Mouse (Mus musculus) heart, embryonic 14.5 days (tissue): ENCODE results near the gene Ubap2l. TPM values are rescaled to one million over a fixed set of nuclear protein-coding genes. Genes with fewer than 3 reads are reported as not detected.
A peak's percentile ranks its signal among the peaks of the same experiment; 100 is the strongest.

Experiments used
- ATAC-seq: fragments of 200-750 bp; cut with Nextera tagmentation; 2 replicates; pipeline ENCODE4 v1.8.0; 2017; ENCODE audit warnings: low read depth, moderate TSS enrichment; ENCODE audit not compliant: insufficient number of reproducible peaks, insufficient read depth, low FRiP score
- H3K27ac ChIP-seq, 2 experiments: fragments of 200-500 bp in 1 of 2; fragments of 300-500 bp in 1 of 2; sonication (generic) in 1 of 2; replicated peaks in 1 of 2; 2 replicates each; pipeline ENCODE4 v1.5.1; 2012 to 2014; ENCODE audit warnings: low read depth in 2 of 2, low read length in 2 of 2, control low read depth in 1 of 2, mild to moderate bottlenecking in 1 of 2, mixed read lengths in 1 of 2; ENCODE audit not compliant: control insufficient read depth in 1 of 2, insufficient read depth in 1 of 2
- H3K27me3 ChIP-seq: fragments of 300-500 bp; sonication (generic); 2 replicates; pipeline ENCODE4 v1.6.1; 2014; ENCODE audit warnings: mild to moderate bottlenecking, low read length, control low read depth; ENCODE audit not compliant: control insufficient read depth, insufficient read depth
- H3K36me3 ChIP-seq: fragments of 300-500 bp; sonication (generic); 2 replicates; pipeline ENCODE4 v1.6.1; 2014; ENCODE audit warnings: mild to moderate bottlenecking, control low read depth, low read length, mixed read lengths; ENCODE audit not compliant: control insufficient read depth, insufficient read depth
- H3K4me1 ChIP-seq, 2 experiments: fragments of 200-500 bp in 1 of 2; fragments of 300-500 bp in 1 of 2; sonication (generic) in 1 of 2; 2 replicates each; pipeline ENCODE4 v1.6.1; 2012 to 2014; ENCODE audit warnings: low read length in 2 of 2, control low read depth in 1 of 2, mixed read lengths in 1 of 2; ENCODE audit not compliant: control insufficient read depth in 2 of 2, insufficient read depth in 2 of 2
- H3K4me2 ChIP-seq: fragments of 300-500 bp; sonication (generic); 2 replicates; pipeline ENCODE4 v1.6.1; 2014; ENCODE audit warnings: mild to moderate bottlenecking, low read length
- H3K4me3 ChIP-seq, 2 experiments: fragments of 200-500 bp in 1 of 2; fragments of 300-500 bp in 1 of 2; sonication (generic) in 1 of 2; 2 replicates each; pipeline ENCODE4 v1.5.1; 2012 to 2014; ENCODE audit warnings: low read length in 2 of 2, mild to moderate bottlenecking in 2 of 2, control low read depth in 1 of 2, low read depth in 1 of 2, moderate library complexity in 1 of 2; ENCODE audit not compliant: control insufficient read depth in 1 of 2, insufficient read depth in 1 of 2
- H3K9ac ChIP-seq: fragments of 300-500 bp; sonication (generic); 2 replicates; pipeline ENCODE4 v1.6.1; 2014; ENCODE audit warnings: mild to moderate bottlenecking, low read length
- H3K9me3 ChIP-seq: fragments of 300-500 bp; sonication (generic); 2 replicates; pipeline ENCODE4 v1.6.1; 2016; ENCODE audit warnings: low read length, control low read depth; ENCODE audit not compliant: control insufficient read depth
- WGBS: fragments of 180-500 bp; shearing (Covaris S2); extraction: QIAGEN DNeasy Blood & Tissue Kit; methylation state at CpG from one replicate; pipeline ENCODE4 v1.1.7; 2014; 5-methylcytosine and 5-hydroxymethylcytosine counted together
- polyA plus RNA-seq: library from polyadenylated mRNA; unstranded; fragments of >200 nt; fragmentation: Nextera tagmentation; extraction: Ambion mirVana; gene quantifications from 2 replicates; pipeline ENCODE4 v1.2.1, GENCODE M21; 2014

Gene Ubap2l
- polyA plus RNA-seq, 1 experiment from 2014 or later: 154 TPM

DNA sequence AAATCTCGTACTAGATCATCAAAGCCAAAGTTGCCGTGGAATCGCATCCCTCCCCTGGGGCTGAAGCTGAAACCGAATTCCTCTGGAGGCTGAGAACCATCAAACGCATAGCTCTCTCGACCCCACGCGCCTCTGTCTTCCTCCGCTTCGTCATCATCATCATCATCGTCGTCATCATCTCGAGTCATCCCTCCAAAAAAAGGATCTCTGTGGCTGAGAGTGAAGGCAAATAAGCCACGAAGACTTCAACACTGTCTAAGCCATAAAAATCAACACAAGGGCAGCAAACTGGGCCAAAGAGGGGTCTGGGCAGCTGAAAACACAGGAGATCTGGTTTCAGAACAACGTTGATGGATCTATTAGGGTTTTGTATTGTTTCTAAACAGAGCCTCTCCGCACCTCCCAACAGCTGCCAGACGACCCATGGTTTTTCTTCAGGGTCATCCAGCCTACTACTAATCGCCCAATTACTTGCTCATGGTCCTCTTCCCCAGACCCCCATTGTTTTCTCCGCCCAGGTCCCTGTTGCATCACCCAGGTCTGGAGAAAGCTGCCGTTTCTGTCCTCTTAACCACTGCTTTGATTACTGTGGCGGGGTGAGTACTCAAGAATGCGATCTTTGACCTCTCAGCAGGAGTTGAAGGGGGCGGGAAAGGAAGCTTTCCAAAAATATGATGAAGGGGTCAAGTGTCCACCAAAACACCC is 54.5 kb downstream of the Ubap2l start:
- H3K9me3 ChIP-seq: no peaks in the 10 kb centered on the region
- H3K4me3 ChIP-seq: peak overlapping the region; percentile 64 to 86
- no peaks in the 10 kb centered on the region for H3K27me3 ChIP-seq
- peak overlapping the region; percentile 86 for H3K9ac ChIP-seq
- peaks cover 62% of the 10 kb centered on the region for H3K36me3 ChIP-seq
- WGBS: 16% methylated on average over 20 of the region's 23 CpGs
- ATAC-seq: peak; percentile 42
- peak overlapping the region; percentile 58 to 87 for H3K27ac ChIP-seq
- H3K4me1 ChIP-seq: peaks cover 3 to 7% of the 10 kb centered on the region in 2 experiments; a peak in 1 of 4 replicates
- peak overlapping the region; percentile 78 for H3K4me2 ChIP-seq

DNA sequence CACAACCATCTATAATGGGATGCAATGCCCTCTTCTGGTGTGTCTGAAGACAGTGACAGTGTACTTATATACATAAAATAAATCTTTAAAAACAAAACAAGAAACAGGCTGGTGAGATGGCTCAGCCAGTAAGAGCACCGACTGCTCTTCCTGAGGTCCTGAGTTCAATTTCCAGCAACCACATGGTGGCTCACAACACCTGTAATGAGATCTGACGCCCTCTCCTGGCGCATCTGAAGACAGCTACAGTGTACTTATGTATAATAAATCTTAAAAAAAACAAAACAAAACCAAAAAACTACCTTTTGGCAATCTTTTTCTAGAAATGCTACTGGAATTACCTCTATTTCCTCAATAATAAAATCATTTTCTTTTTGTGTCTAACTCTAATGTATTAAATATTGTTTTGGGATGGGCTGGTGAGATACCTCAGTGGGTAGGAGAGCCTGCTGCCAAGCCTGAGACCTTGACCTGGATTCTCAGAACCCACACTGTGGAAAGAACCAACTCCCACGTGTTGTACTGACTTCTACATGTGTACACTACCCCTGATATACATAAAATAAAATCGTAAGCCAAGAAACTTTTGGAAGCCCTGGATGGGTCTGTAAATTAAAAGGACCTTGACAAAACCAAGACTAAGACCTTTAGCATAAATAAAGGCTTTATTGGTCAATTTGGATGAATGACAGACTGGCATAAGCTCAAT is 57.5 kb downstream of the Ubap2l start:
- Histone ChIP-seq H3K27me3 (no peaks in the 10 kb centered on the region), H3K4me1 (peaks cover 3 to 7% of the 10 kb centered on the region in 2 experiments; a peak in 1 of 4 replicates), H3K36me3 (peaks cover 32% of the 10 kb centered on the region), H3K9ac (no peak overlapping the region), H3K4me2 (no peak overlapping the region), H3K27ac (no peak overlapping the region), H3K9me3 (no peaks in the 10 kb centered on the region), H3K4me3 (no peak overlapping the region)
- no peak for ATAC-seq
- WGBS: 87% methylated on average over 5 of the region's 5 CpGs

DNA sequence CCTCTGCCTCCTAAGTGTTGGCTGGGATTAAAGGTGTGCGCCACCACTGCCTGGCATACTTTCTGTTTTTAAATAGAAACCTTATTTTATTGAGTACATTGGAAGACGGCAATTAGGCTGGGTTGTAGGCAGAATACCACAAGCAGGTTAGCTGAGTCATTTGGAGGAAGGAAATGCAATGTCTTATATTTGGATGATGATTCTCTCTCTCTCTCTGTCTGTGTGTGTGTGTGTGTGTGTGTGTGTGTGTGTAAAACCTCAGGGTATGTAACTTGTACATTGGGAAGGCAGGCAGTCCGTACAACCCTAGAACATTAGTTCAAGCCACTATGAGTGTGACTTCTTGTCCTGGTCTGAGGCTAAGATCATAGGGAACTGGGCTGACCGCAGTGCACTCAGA is 64.6 kb downstream of the Ubap2l start:
- Histone ChIP-seq H3K27me3 (no peaks in the 10 kb centered on the region), H3K36me3 (no peaks in the 10 kb centered on the region), H3K9ac (no peak overlapping the region), H3K4me2 (no peak overlapping the region), H3K27ac (no peak overlapping the region), H3K9me3 (no peaks in the 10 kb centered on the region), H3K4me1 (no peaks in the 10 kb centered on the region), H3K4me3 (no peak overlapping the region)
- 85% methylated on average over 4 of the region's 4 CpGs for WGBS
- no peak for ATAC-seq

DNA sequence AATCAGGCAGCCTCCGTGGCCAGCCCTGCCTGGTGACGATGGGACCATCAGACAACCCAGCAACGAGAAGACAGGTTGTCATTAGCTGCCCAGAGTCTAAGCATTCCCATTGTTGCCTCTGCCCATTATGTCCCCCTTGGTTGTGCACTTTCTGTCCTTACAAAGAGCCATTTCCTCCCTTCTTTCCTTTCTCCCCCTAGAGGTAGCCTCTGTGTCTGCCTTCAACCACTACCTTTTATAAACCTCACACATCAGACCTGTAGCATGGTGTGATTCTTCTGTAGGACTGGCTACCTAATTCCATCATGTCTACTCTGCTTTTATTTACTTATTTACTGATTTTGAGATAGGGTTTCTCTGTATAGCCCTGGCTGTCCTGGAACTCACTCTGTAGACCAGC is 65.2 kb downstream of the Ubap2l start:
- no peaks in the 10 kb centered on the region for H3K9me3 ChIP-seq
- no peaks in the 10 kb centered on the region for H3K27me3 ChIP-seq
- H3K4me1 ChIP-seq: no peaks in the 10 kb centered on the region
- no peak overlapping the region for H3K9ac ChIP-seq
- no peak overlapping the region for H3K27ac ChIP-seq
- 37% methylated on average over 3 of the region's 3 CpGs for whole genome bisulfite sequencing
- H3K4me3 ChIP-seq: no peak overlapping the region
- no peaks in the 10 kb centered on the region for H3K36me3 ChIP-seq
- ATAC-seq: no peak
- H3K4me2 ChIP-seq: no peak overlapping the region

DNA sequence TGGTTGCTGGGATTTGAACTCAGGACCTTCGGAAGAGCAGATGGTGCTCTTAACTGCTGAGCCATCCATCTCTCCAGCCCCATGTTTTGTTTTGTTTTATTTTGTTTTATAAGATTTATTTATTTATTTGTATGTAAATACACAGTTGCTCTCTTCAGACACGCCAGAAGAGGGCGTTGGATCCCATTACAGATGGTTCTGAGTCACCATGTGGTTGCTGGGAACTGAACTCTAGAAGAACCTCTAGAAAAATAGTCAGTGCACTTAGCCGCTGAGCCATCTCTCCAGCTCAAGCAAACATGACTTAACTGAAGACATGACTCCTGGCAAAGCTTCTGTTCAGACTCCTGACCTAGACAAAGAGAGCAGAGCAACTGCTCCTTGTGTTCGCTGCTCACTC is 70.0 kb downstream of the Ubap2l start:
- 71% methylated on average over 5 of the region's 5 CpGs for WGBS
- Histone ChIP-seq H3K9ac (no peak overlapping the region), H3K27ac (no peak overlapping the region), H3K4me3 (no peak overlapping the region), H3K4me1 (no peaks in the 10 kb centered on the region), H3K9me3 (no peaks in the 10 kb centered on the region), H3K36me3 (no peaks in the 10 kb centered on the region), H3K27me3 (no peaks in the 10 kb centered on the region), H3K4me2 (no peak overlapping the region)
- no peak for ATAC-seq

DNA sequence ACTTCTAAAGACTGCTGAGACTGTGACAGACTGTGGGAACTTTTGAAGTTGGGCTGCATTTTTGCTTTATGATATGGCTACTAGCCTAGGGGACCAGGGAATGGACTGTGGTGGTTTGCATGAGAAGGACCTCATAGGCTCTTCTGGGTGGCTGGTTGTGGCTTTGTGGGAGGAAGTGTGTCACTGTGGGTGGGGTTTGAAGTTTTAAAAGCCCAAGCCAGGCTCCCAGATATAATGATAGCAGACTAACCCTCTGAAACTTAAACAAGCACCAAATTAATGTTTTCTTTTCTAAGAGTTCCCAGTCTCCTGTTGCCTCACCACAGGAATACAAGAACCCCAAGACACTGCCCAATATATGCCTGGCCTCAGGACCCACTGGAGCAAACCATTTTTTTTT is 75.6 kb downstream of the Ubap2l start:
- no peaks in the 10 kb centered on the region for H3K9me3 ChIP-seq
- H3K27ac ChIP-seq: no peak overlapping the region
- no peak overlapping the region for H3K4me2 ChIP-seq
- no peak overlapping the region for H3K9ac ChIP-seq
- H3K27me3 ChIP-seq: no peaks in the 10 kb centered on the region
- no peaks in the 10 kb centered on the region for H3K4me1 ChIP-seq
- H3K4me3 ChIP-seq: no peak overlapping the region
- H3K36me3 ChIP-seq: no peaks in the 10 kb centered on the region
- ATAC-seq: no peak

DNA sequence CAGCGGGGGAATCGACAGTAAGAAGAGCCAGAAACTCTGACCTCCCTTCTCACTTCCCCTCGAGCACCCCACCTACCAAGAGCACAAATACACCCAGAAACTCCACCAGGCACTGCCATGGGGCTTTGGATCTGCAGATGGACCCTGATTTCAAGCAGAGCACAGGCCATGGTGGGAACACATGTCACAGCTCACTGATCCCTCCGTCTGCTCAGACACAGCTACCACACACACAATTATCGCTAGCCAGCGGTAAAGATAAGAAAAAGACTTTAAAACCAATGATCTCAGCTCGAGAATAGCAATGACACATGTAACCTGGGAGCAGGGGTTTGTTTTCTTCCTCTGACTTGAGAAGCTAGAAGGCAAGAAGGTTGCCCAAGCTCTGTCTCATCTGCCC is 83.9 kb downstream of the Ubap2l start:
- H3K9me3 ChIP-seq: no peaks in the 10 kb centered on the region
- ATAC-seq: no peak
- H3K4me3 ChIP-seq: no peak overlapping the region
- 43% methylated on average over 7 of the region's 7 CpGs for WGBS
- H3K27me3 ChIP-seq: no peaks in the 10 kb centered on the region
- H3K9ac ChIP-seq: no peak overlapping the region
- H3K4me1 ChIP-seq: peaks cover 3 to 8% of the 10 kb centered on the region in 2 experiments
- H3K27ac ChIP-seq: no peak overlapping the region
- no peak overlapping the region for H3K4me2 ChIP-seq
- 0 out of 2 replicates have a peak, but pooled peaks cover 3% of the 10 kb centered on the region for H3K36me3 ChIP-seq
